Mouse (Mus musculus): ENCODE measurements around the gene Cst3.
A peak's percentile ranks its signal among the peaks of the same experiment; 100 is the strongest.

Gene Cst3

GRCm38 (mm10) chr2:148856630-148857400 is 18.7 kb downstream of the Cst3 start:
- no peak for DNase-seq (ENCODE audit: low spot score)

GRCm38 (mm10) chr2:148851116-148851906 is 24.2 kb downstream of the Cst3 start:
- peak; percentile 38 for DNase-seq (ENCODE audit: low spot score)

- no peak for DNase-seq (ENCODE audit: low spot score)
These were observed 36.3 kb downstream of the Cst3 start for GRCm38 (mm10) chr2:148839224-148839623.

GRCm38 (mm10) chr2:148838075-148838777 is 37.3 kb downstream of the Cst3 start:
- DNase-seq (ENCODE audit: low spot score), result no peak

- no peak for DNase-seq (ENCODE audit: low spot score)
These were observed 40.6 kb downstream of the Cst3 start, which contains the start of gene Cst9 for GRCm38 (mm10) chr2:148834912-148835311. Gene Cst9 (plus strand): TSS chr2:148835147.

GRCm38 (mm10) chr2:148825986-148826385 is 49.5 kb downstream of the Cst3 start:
- no peak for DNase-seq (ENCODE audit: low spot score)
